Mouse (Mus musculus) ES-E14 (cell line): ENCODE results near the gene Sertad3. TPM values are rescaled to one million over a fixed set of nuclear protein-coding genes. Genes with fewer than 3 reads are reported as not detected.

Experiments used
- DNase-seq: peaks from one replicate; pipeline ENCODE4 v3.0.0-alpha.2; 2013; ENCODE audit warnings: low read depth, low spot score
- H3K27ac ChIP-seq: 2 replicates; pipeline ENCODE4 v1.5.1; 2012; ENCODE audit warnings: low read depth, mild to moderate bottlenecking, low read length, moderate library complexity, mixed read lengths; ENCODE audit not compliant: poor library complexity, insufficient read depth, severe bottlenecking
- H3K36me3 ChIP-seq: 2 replicates; pipeline ENCODE4 v1.6.1; 2012; ENCODE audit warnings: mild to moderate bottlenecking, low read length, moderate library complexity, mixed read lengths; ENCODE audit not compliant: control insufficient read depth, poor library complexity, insufficient read depth, severe bottlenecking
- H3K4me1 ChIP-seq, 2 experiments: fragments of 150-350 bp in 1 of 2; sonication (generic) in 1 of 2; 2 replicates each; pipeline ENCODE4 v1.6.1; 2012; ENCODE audit warnings: low read length in 2 of 2, mild to moderate bottlenecking in 1 of 2, mixed read lengths in 1 of 2; ENCODE audit not compliant: control insufficient read depth in 2 of 2, insufficient read depth in 2 of 2, poor library complexity in 1 of 2
- H3K4me3 ChIP-seq, 2 experiments: fragments of 150-350 bp in 1 of 2; sonication (generic) in 1 of 2; 2 replicates each; pipeline ENCODE4 v1.5.1; 2012; ENCODE audit warnings: low read length in 2 of 2, low read depth in 1 of 2, mild to moderate bottlenecking in 1 of 2, mixed read lengths in 1 of 2; ENCODE audit not compliant: insufficient read depth in 1 of 2, poor library complexity in 1 of 2, severe bottlenecking in 1 of 2
- H3K9ac ChIP-seq: 2 replicates; pipeline ENCODE4 v1.6.1; 2012; ENCODE audit warnings: low read depth, mild to moderate bottlenecking, low read length, mixed read lengths; ENCODE audit not compliant: poor library complexity, insufficient read depth, severe bottlenecking
- H3K9me3 ChIP-seq: fragments of 150-350 bp; sonication (generic); 2 replicates; pipeline ENCODE4 v1.6.1; 2012; ENCODE audit warnings: low read depth, mild to moderate bottlenecking, low read length; ENCODE audit not compliant: control insufficient read depth, insufficient read depth
- CHD2 ChIP-seq: IDR thresholded peaks from 2 replicates; pipeline ENCODE4 v1.6.1; 2014; ENCODE audit warnings: mild to moderate bottlenecking, low read depth, low read length, inconsistent platforms
- HCFC1 ChIP-seq: IDR thresholded peaks from 2 replicates; pipeline ENCODE4 v1.6.1; 2012; ENCODE audit warnings: low read length, inconsistent platforms, borderline replicate concordance; ENCODE audit not compliant: insufficient read depth
- MAFK ChIP-seq: IDR thresholded peaks from 2 replicates; pipeline ENCODE4 v1.6.1; 2014; ENCODE audit warnings: mild to moderate bottlenecking, low read depth, low read length, inconsistent platforms; ENCODE audit not compliant: insufficient read depth
- ZC3H11A ChIP-seq: IDR thresholded peaks from 2 replicates; pipeline ENCODE4 v1.6.1; 2012; ENCODE audit warnings: low read depth, mild to moderate bottlenecking, inconsistent platforms, low read length, borderline replicate concordance
- ZNF384 ChIP-seq: IDR thresholded peaks from 2 replicates; pipeline ENCODE4 v1.6.1; 2012; ENCODE audit warnings: low read depth, low read length, inconsistent platforms
- in situ Hi-C, 2 experiments: fragments of 600-800 bp; cut with MboI; formaldehyde crosslinking; loops; one replicate each; pipeline ENCODE4 v1.15.1; 2025; ENCODE audit warnings: low sequenced_read_pairs in 2 of 2, inconsistent platforms in 1 of 2; ENCODE audit not compliant: unreplicated experiment in 2 of 2
- total RNA-seq: library from RNA; depleted of rRNA; stranded (reverse); fragments of 300-350 nt; gene quantifications from 2 replicates; pipeline ENCODE4 v1.2.3, GENCODE M21; 2012; rRNA removed

Sertad3 gene
- total RNA-seq, 1 experiment: 5.4 TPM

DNA sequence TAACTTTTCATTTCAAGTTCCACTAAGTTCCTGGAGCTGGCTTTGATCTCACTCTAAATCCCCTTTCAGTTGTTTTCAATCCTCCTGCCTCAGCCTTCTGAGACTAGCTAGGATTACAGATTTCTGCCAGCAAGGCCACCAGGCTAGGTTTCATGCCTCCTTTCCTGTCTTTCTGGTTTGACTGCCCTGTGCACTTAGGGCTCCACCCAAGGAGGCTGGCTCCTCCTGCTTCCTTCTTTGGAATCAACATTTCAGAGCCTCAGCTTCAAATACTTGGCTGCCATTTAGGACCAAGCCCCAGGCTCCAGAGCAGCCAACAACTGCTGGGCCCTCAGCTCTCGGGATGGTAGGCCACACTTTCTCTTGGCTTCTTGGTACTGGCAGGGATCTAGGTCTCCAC, 47.0 kb downstream of the Sertad3 start:
- peaks cover 6% of the 10 kb centered on the region; the same call in 1 of the 2 replicates for H3K36me3 ChIP-seq
- peak overlapping the region; percentile 49 for H3K9ac ChIP-seq
- H3K4me3 ChIP-seq: peak overlapping the region in 1 of 2 experiments; percentile 34; a peak in 1 of 4 replicates
- peak overlapping the region; percentile 93 for H3K27ac ChIP-seq
- in situ Hi-C loops: no loop called here
- DNase-seq: no peak
- H3K4me1 ChIP-seq: peaks cover 7 to 22% of the 10 kb centered on the region in 2 experiments; a peak in 3 of 4 replicates
- no peak for TF ChIP-seq ZC3H11A
- TF ChIP-seq HCFC1: no peak
- TF ChIP-seq ZNF384: no peak
- TF ChIP-seq MAFK: no peak
- TF ChIP-seq CHD2: no peak; the same call in 1 of the 2 replicates
- H3K9me3 ChIP-seq: no peaks in the 10 kb centered on the region

DNA sequence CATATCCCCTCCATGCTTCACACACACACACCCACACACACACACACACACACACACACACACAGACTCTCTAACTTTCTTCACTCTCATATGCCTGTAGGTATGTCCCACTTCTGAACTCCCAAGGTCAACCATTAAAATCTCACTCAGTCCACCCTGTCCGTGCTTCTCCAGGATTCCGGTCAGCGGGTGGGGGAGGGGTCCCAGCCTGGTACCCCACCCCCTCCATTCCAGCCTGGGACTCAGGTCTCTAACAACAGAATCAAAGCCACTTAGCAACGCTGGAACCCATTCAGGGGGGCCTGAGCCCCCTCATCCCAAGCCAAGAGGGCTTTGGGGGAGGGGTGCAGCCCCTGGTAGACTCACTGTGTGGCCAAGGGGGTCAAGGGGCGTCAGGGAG, 49.4 kb downstream of the Sertad3 start, which contains the start of gene Hipk4:
Gene Hipk4 (plus strand): TSS at position 301 of the 400 bp plus-strand sequence.
- TF ChIP-seq MAFK (no peak), ZC3H11A (no peak), HCFC1 (no peak), ZNF384 (no peak), CHD2 (no peak)
- Histone ChIP-seq H3K36me3 (no peaks in the 10 kb centered on the region; the same call in 1 of the 2 replicates), H3K4me1 (peaks cover 9 to 28% of the 10 kb centered on the region in 2 experiments; a peak in 3 of 4 replicates), H3K9me3 (no peaks in the 10 kb centered on the region), H3K27ac (peak within 1 kb of the TSS; percentile 35; the same call in 1 of the 2 replicates), H3K9ac (no peak within 1 kb of the TSS), H3K4me3 (no peak within 1 kb of the TSS)
- no peak for DNase-seq
- in situ Hi-C loops: no loop called here

DNA sequence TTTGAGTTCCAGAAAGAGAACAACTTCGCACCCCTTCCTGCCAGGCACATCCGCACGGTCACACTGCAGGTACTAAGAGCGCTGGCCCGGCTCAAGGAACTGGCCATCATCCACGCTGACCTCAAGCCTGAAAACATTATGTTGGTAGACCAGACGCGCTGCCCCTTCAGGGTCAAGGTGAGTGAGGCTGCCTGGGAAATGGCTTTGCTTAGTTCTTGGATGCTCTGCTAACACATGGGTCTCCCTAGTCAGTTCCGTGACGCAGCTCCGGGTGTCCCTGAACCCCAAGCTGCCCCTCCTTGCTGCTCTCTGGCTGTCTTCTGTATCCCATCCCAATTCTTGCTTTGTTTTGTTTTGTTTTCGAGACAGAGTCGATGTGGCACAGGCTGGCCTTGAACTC, 50.2 kb downstream of the Sertad3 start:
- H3K27ac ChIP-seq: no peak overlapping the region
- H3K4me3 ChIP-seq: no peak overlapping the region
- H3K4me1 ChIP-seq: peaks cover 9 to 28% of the 10 kb centered on the region in 2 experiments; a peak in 3 of 4 replicates
- in situ Hi-C loops: no loop called here
- H3K9me3 ChIP-seq: no peaks in the 10 kb centered on the region
- no peaks in the 10 kb centered on the region; the same call in 1 of the 2 replicates for H3K36me3 ChIP-seq
- TF ChIP-seq CHD2 (no peak), MAFK (no peak), ZC3H11A (no peak), ZNF384 (no peak), HCFC1 (no peak)
- no peak for DNase-seq
- no peak overlapping the region for H3K9ac ChIP-seq

DNA sequence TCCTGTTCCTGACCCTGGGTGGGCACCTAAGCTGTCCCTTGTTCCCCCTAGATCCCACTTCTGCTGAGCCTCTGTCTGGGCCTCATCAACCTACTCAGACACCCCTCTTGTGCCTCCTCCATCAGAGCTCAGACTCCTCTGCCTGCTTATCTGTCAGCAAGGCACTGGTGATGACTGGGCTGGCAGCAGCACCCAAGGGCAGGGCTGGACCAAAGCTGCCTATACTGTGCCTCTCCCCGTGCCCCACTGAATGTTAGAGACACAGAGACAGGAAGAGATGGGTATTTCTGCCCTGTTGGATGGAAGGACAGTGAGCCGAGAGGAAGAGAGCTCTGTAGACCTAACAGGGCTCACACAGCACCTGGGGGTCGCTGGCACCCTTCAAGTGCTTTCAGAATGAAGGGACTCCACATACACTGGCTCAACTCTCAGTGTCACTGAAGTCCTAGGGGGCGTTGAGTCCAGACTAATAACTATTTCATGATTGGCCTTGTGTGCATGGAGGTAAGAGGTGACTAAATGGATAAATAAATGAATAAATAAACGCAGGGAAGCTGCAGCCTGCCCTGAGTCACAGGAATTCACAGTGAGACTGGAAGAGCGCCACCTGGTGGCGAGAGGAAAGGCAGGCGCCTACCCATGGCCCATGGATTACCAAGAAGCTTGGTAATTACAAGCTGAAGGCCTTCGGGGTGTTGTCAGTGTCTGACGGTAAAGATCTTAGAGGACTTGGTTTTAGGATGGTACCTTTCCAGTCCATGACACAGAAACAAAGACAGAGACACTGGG, 52.7 kb downstream of the Sertad3 start:
- Histone ChIP-seq H3K27ac (no peak overlapping the region), H3K4me3 (no peak overlapping the region), H3K9ac (no peak overlapping the region), H3K36me3 (peaks cover 3% of the 10 kb centered on the region; the same call in 1 of the 2 replicates), H3K9me3 (no peaks in the 10 kb centered on the region), H3K4me1 (peaks cover 5 to 26% of the 10 kb centered on the region in 2 experiments; a peak in 3 of 4 replicates)
- TF ChIP-seq ZNF384 (no peak), ZC3H11A (no peak), CHD2 (no peak), MAFK (no peak), HCFC1 (no peak)
- in situ Hi-C loops: no loop called here
- peak; percentile 70 for DNase-seq

Other genes with a start within 250 kb of the Sertad3 start
- gene Itpkc, start 245.1 kb upstream of the Sertad3 start, total RNA-seq: 10.5 and 12.6 TPM in 2 replicates
- 12.8 and 18.3 TPM in 2 replicates for gene Coq8b, start 240.7 kb upstream of the Sertad3 start, total RNA-seq
- gene Numbl, start 215.3 kb upstream of the Sertad3 start, total RNA-seq: 11.9 and 14.1 TPM in 2 replicates
- 65.8 and 114 TPM in 2 replicates for gene Ltbp4, start 136.1 kb upstream of the Sertad3 start, total RNA-seq
- 28.8 and 45.5 TPM in 2 replicates for gene Shkbp1, start 117.7 kb upstream of the Sertad3 start, total RNA-seq
- gene Gm20479, start 116.3 kb upstream of the Sertad3 start, total RNA-seq: 1.4 and 1.5 TPM in 2 replicates
- gene Sptbn4, start 26.1 kb upstream of the Sertad3 start, total RNA-seq: 9.1 and 18.6 TPM in 2 replicates
- gene Blvrb, start 25.8 kb upstream of the Sertad3 start, total RNA-seq: 22.0 and 29.6 TPM in 2 replicates
- gene Sertad1, start 13.1 kb downstream of the Sertad3 start, total RNA-seq: 13.1 and 25.1 TPM in 2 replicates
- 10.0 TPM in 2 replicates for gene Prx, start 25.6 kb downstream of the Sertad3 start, total RNA-seq
- 1.7 and 2.1 TPM in 2 replicates for gene Hipk4, start 49.5 kb downstream of the Sertad3 start, total RNA-seq
- gene Pld3, start 79.5 kb downstream of the Sertad3 start, total RNA-seq: 77.9 and 128 TPM in 2 replicates
- 12.6 and 15.9 TPM in 2 replicates for gene 2310022A10Rik, start 79.5 kb downstream of the Sertad3 start, total RNA-seq
- 42.2 and 44.8 TPM in 2 replicates for gene Akt2, start 117.8 kb downstream of the Sertad3 start, total RNA-seq
- gene Ttc9b, start 180.1 kb downstream of the Sertad3 start, total RNA-seq: 0.54 and 0.74 TPM in 2 replicates
- 20.2 and 21.6 TPM in 2 replicates for gene Map3k10, start 200.8 kb downstream of the Sertad3 start, total RNA-seq
- gene Zfp607b, start 215.6 kb downstream of the Sertad3 start, total RNA-seq: 5.3 and 6.6 TPM in 2 replicates